Mouse (Mus musculus) lung, embryonic 14.5 days (tissue): ENCODE measurements around the gene Pik3c2a. TPM values are rescaled to one million over a fixed set of nuclear protein-coding genes. Genes with fewer than 3 reads are reported as not detected.
A peak's percentile ranks its signal among the peaks of the same experiment; 100 is the strongest.

ENCODE experiments used
- ATAC-seq: fragments of 200-750 bp; cut with Nextera tagmentation; 2 replicates; pipeline ENCODE4 v1.8.0; 2017; ENCODE audit warnings: mild to moderate bottlenecking, moderate TSS enrichment, moderate library complexity; ENCODE audit not compliant: insufficient read depth
- DNase-seq: peaks from one replicate; pipeline ENCODE4 v3.0.0-alpha.2; 2015
- H3K27ac ChIP-seq: fragments of 300-500 bp; sonication (generic); 2 replicates; pipeline ENCODE4 v1.5.1; 2014; ENCODE audit warnings: low read depth, mild to moderate bottlenecking, moderate library complexity
- H3K27me3 ChIP-seq: fragments of 300-500 bp; sonication (generic); 2 replicates; pipeline ENCODE4 v1.6.1; 2014; ENCODE audit warnings: low read length, control low read depth; ENCODE audit not compliant: insufficient read depth
- H3K36me3 ChIP-seq: fragments of 300-500 bp; sonication (generic); 2 replicates; pipeline ENCODE4 v1.6.1; 2014; ENCODE audit warnings: control low read depth; ENCODE audit not compliant: insufficient read depth
- H3K4me1 ChIP-seq: fragments of 300-500 bp; sonication (generic); 2 replicates; pipeline ENCODE4 v1.6.1; 2014; ENCODE audit warnings: antibody characterized with exemption, control low read depth; ENCODE audit not compliant: insufficient read depth
- H3K4me2 ChIP-seq: fragments of 300-500 bp; sonication (generic); 2 replicates; pipeline ENCODE4 v1.6.1; 2014; ENCODE audit warnings: mild to moderate bottlenecking
- H3K4me3 ChIP-seq: fragments of 300-500 bp; sonication (generic); 2 replicates; pipeline ENCODE4 v1.5.1; 2014; ENCODE audit warnings: low read depth, low read length
- H3K9ac ChIP-seq: fragments of 300-500 bp; sonication (generic); 2 replicates; pipeline ENCODE4 v1.6.1; 2014
- H3K9me3 ChIP-seq: fragments of 300-500 bp; sonication (generic); 2 replicates; pipeline ENCODE4 v1.6.1; 2016; ENCODE audit warnings: low read depth, low read length, control low read depth
- CTCF ChIP-seq: IDR thresholded peaks from 2 replicates; pipeline ENCODE4 v1.5.1; 2016; ENCODE audit warnings: antibody characterized with exemption, low read depth
- WGBS: fragments of 180-500 bp; shearing (Covaris S2); extraction: QIAGEN DNeasy Blood & Tissue Kit; methylation state at CpG from one replicate; pipeline ENCODE4 v1.1.7; 2014; 5-methylcytosine and 5-hydroxymethylcytosine counted together
- polyA plus RNA-seq: library from polyadenylated mRNA; unstranded; fragments of >200 nt; fragmentation: Nextera tagmentation; extraction: Ambion mirVana; gene quantifications from 2 replicates; pipeline ENCODE4 v1.2.1, GENCODE M21; 2014

Gene Pik3c2a
- polyA plus RNA-seq, 1 experiment from 2014 or later: 33.4 TPM

- peak overlapping the region; percentile 97 for H3K9ac ChIP-seq
- no peaks in the 10 kb centered on the region for H3K27me3 ChIP-seq
- peak overlapping the region; percentile 82 for H3K4me2 ChIP-seq
- H3K27ac ChIP-seq: peak overlapping the region; percentile 73
- DNase-seq (peak; percentile 50), ATAC-seq (no peak)
- peaks cover 11% of the 10 kb centered on the region; the same call in 1 of the 2 replicates for H3K4me1 ChIP-seq
- H3K36me3 ChIP-seq: peaks cover 45% of the 10 kb centered on the region
- peak overlapping the region; percentile 89 for H3K4me3 ChIP-seq
- 12% methylated on average over 8 of the region's 8 CpGs for WGBS
- TF ChIP-seq CTCF: no peak
- no peaks in the 10 kb centered on the region for H3K9me3 ChIP-seq
Observed at GRCm38 (mm10) chr7:116334669-116335038, 108.6 kb downstream of the Pik3c2a start.

DNA sequence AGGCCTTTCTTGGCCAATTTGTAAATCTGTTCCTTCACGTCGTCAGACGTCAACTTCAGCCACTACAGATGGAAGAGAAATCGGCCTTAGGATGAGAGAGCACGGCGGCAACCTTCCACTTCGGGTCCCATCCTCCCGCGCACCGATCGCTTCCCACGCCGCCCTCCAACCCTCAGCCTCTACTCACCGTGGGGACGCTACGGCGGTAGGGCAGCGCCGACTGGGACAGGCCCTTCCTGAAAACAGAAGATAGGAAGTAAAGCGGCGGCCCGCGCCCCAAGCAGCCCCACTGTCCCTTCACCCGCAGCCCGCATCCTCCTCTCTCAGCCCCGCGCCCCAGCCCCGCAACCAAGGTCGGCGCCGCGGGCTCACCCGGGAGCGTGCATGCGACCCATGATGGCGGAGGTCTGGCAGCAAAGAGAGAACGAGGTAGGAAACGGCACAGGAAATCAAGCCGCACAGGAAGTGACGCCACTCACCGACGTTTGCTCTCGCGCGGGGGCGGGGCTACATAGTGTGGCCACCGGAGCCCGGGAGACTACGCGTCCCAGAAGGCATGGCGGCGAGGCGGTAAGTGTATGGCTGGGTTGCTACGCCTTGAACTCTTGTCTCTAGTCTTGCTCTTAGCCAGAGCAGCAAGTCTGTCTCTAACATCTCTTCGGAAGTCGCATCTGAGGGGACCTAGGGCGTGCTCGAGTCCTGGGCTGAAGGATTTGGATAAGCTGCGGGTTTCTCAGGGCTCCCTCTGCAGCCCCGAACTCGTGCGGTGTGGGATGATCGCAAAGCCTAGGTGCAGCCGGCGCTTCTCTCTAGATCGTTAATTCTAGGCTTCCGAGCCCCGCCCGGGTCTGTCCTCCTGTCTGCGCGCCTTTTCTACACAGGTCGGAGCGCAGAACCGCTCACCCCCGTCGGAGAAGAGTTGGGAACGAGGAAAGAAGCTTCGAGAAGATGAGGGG lies 109.3 kb downstream of the Pik3c2a start, which contains the start of gene Rps13:
TSS of gene Rps13 (minus strand) at position 483 of the 956 bp plus-strand sequence.
- peak within 1 kb of the TSS; percentile 89 for H3K4me3 ChIP-seq
- H3K4me2 ChIP-seq: peak within 1 kb of the TSS; percentile 82
- peaks cover 11% of the 10 kb centered on the region; the same call in 1 of the 2 replicates for H3K4me1 ChIP-seq
- 0 out of 2 replicates have a peak, but pooled peaks have one; percentile 2 for TF ChIP-seq CTCF
- DNase-seq: peak; percentile 99
- H3K9ac ChIP-seq: peak within 1 kb of the TSS; percentile 97
- WGBS: under 1% methylated on average over 78 of the region's 78 CpGs
- H3K27me3 ChIP-seq: no peaks in the 10 kb centered on the region
- peaks cover 42% of the 10 kb centered on the region for H3K36me3 ChIP-seq
- ATAC-seq: peak; percentile 99
- peak within 1 kb of the TSS; percentile 83 for H3K27ac ChIP-seq
- H3K9me3 ChIP-seq: no peaks in the 10 kb centered on the region

DNA sequence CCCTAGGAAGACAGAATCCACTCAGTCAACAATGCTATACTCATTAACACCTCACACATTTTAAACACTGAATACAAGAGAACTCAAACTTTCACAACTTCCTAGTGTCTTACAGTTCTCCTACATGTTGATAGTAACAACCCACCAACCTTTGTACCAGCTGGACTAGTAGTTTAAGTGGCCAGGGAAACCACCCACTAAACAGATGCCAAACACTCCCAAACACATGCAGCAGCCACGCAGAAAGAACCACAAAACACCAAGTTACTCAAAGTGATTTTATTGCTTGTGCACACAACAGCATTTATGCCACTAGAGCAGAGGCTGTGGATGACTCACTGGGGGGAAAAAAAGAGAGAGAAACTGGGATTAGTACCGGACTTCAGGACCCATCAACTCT lies 112.0 kb downstream of the Pik3c2a start:
- Histone ChIP-seq H3K27ac (no peak overlapping the region), H3K4me2 (no peak overlapping the region), H3K4me3 (no peak overlapping the region), H3K4me1 (peaks cover 11% of the 10 kb centered on the region; the same call in 1 of the 2 replicates), H3K9me3 (no peaks in the 10 kb centered on the region), H3K27me3 (no peaks in the 10 kb centered on the region), H3K9ac (no peak overlapping the region), H3K36me3 (peaks cover 37% of the 10 kb centered on the region)
- no peak for TF ChIP-seq CTCF
- no peak for DNase-seq
- 89% methylated on average over 2 of the region's 2 CpGs for WGBS
- no peak for ATAC-seq

GRCm38 (mm10) chr7:116329858-116330257 lies 113.4 kb downstream of the Pik3c2a start:
- ATAC-seq (no peak), DNase-seq (no peak)
- Histone ChIP-seq H3K9me3 (no peaks in the 10 kb centered on the region), H3K4me1 (peaks cover 9% of the 10 kb centered on the region; the same call in 1 of the 2 replicates), H3K27me3 (no peaks in the 10 kb centered on the region), H3K9ac (no peak overlapping the region), H3K36me3 (peaks cover 37% of the 10 kb centered on the region), H3K4me3 (no peak overlapping the region), H3K4me2 (no peak overlapping the region), H3K27ac (no peak overlapping the region)
- TF ChIP-seq CTCF: no peak
- 84% methylated on average over 4 of the region's 4 CpGs for WGBS

DNA sequence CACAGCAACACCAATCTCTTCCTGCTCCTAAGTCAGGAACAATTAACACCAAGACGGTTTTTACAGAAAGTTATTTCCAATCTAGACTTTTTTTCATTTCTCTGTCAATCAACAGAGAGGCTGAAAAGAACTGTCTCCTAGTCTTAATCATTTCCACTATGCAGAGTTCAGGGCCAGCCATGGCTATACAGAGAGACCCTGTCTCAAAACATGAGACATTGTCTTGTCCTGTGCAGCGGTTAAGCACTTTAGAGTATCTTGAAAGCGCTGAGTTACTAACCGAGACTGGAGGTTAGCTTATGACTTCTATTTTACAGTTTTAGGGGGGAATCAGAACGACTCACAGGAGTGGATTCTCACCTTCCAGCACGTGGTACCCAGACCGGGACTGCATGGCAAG lies 114.5 kb downstream of the Pik3c2a start:
- Histone ChIP-seq H3K4me2 (no peak overlapping the region), H3K4me3 (no peak overlapping the region), H3K36me3 (peaks cover 37% of the 10 kb centered on the region), H3K9me3 (no peaks in the 10 kb centered on the region), H3K27me3 (no peaks in the 10 kb centered on the region), H3K27ac (no peak overlapping the region), H3K4me1 (peaks cover 7% of the 10 kb centered on the region; the same call in 1 of the 2 replicates), H3K9ac (no peak overlapping the region)
- TF ChIP-seq CTCF: no peak
- 70% methylated on average over 7 of the region's 7 CpGs for WGBS
- DNase-seq: no peak
- no peak for ATAC-seq

DNA sequence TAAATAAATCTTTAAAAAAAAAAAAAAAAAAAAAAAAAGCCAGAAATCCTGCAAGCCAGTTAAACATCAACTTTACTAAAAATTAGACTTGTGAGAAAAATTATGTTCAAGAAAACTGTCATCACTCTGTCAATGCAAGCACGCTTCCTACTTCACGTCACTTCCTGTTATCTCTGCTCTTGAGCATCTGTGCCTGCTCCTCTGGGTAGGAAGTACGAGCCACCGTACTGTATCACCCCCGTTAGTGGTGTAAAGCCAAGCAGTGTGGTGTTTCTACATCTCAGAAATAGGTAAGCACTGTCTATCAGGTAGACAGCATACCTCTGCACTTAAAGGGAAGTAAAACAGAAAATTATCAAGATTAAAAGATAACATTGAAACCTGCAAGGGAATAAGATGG lies 115.3 kb downstream of the Pik3c2a start:
- no peak overlapping the region for H3K4me3 ChIP-seq
- H3K4me1 ChIP-seq: peaks cover 5% of the 10 kb centered on the region; the same call in 1 of the 2 replicates
- no peak for DNase-seq
- ATAC-seq: no peak
- H3K4me2 ChIP-seq: no peak overlapping the region
- no peaks in the 10 kb centered on the region for H3K27me3 ChIP-seq
- no peak for TF ChIP-seq CTCF
- 72% methylated on average over 5 of the region's 5 CpGs for WGBS
- H3K9ac ChIP-seq: no peak overlapping the region
- H3K9me3 ChIP-seq: no peaks in the 10 kb centered on the region
- peaks cover 36% of the 10 kb centered on the region for H3K36me3 ChIP-seq
- no peak overlapping the region for H3K27ac ChIP-seq

- DNase-seq (peak; percentile 88), ATAC-seq (peak; percentile 86)
- H3K27me3 ChIP-seq: no peaks in the 10 kb centered on the region
- H3K4me2 ChIP-seq: 0 out of 2 replicates have a peak overlapping the region, but pooled peaks have one; percentile 18
- 27% methylated on average over 10 of the region's 10 CpGs for WGBS
- H3K4me1 ChIP-seq: no peaks in the 10 kb centered on the region
- H3K4me3 ChIP-seq: no peak overlapping the region
- no peaks in the 10 kb centered on the region; the same call in 1 of the 2 replicates for H3K36me3 ChIP-seq
- TF ChIP-seq CTCF: peak; percentile 88
- H3K9me3 ChIP-seq: no peaks in the 10 kb centered on the region
- no peak overlapping the region for H3K27ac ChIP-seq
- no peak overlapping the region for H3K9ac ChIP-seq
Observed at GRCm38 (mm10) chr7:116323331-116323964, 119.8 kb downstream of the Pik3c2a start.
